ENCODE assay signal across 8 mouse cellular contexts in the genomic region with DNA sequence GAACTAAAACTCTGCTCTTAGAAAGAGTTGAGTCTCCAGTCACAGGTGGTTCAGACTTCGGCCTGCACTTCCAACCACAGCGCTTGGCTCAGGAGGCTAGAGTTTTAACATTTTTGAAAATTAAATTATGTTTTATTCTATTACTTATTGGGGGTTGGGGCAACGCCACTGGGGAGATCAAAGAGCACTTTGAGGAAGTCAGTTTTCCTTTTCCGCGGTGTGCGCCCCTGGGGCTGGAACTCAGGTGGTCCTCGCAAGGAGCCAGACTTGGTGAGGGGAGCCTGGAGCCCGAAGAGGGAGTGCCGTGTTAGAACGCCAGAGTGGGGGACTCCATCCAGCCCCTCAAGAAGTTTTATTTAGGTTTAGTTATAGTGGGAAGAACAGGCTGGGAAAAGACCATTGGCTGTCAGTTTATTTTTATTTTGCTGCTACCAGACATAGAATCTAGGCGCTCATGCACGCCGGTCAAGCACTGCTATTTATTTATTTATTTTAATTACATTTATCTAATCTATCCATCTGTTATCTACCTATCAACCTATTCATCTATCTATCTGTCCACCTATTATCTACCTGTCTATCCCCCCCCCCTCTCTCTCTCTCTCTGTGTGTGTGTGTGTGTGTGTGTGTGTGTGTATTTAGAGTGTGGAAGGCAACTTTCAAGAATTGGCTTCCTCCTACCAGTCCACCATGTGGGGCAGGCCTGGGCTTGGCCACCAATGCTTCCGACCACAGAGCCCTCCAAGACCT. TPM values are rescaled to one million over a fixed set of nuclear protein-coding genes. Genes with fewer than 3 reads are reported as not detected.
DNase-seq lines count a peak whose midpoint lies in the region; ATAC-seq and TF ChIP-seq lines count a peak whose summit lies in the region.

No protein-coding gene starts in this region.

- H3K4me2 ChIP-seq in kidney, postnatal 0 days (ENCODE audit: low read length): peak overlapping the region; percentile 87; the same call in 1 of the 2 replicates
- H3K4me2 ChIP-seq in embryonic facial prominence, embryonic 15.5 days (replicated peaks): peak overlapping the region; percentile 68
- H3K4me2 ChIP-seq in intestine, postnatal 0 days (replicated peaks; ENCODE audit: low read depth): peak overlapping the region; percentile 87
- H3K4me2 ChIP-seq in myocyte (ENCODE audit: low read depth): no peak overlapping the region

- DNase-seq in kidney, postnatal 0 days (ENCODE audit: low spot score): no peak
- no peak for DNase-seq in kidney, postnatal 25 days
- DNase-seq in frontal cortex, postnatal 10 days (ENCODE audit: low spot score in 2 of 2): no peak
- DNase-seq in retina, postnatal 1 day: no peak
- DNase-seq in gastrocnemius, postnatal 14 days: no peak

- TF ChIP-seq POLR2A in myocyte (IDR thresholded peaks at IDR 0.05; ENCODE audit: insufficient read length, low read depth): no peak

- no peaks in the 10 kb centered on the region for H3K4me1 ChIP-seq in kidney, postnatal 0 days (replicated peaks; ENCODE audit: insufficient read depth, low read length)
- H3K4me1 ChIP-seq in embryonic facial prominence, embryonic 15.5 days: peaks cover 15% of the 10 kb centered on the region
- H3K4me1 ChIP-seq in intestine, postnatal 0 days (replicated peaks; ENCODE audit: control insufficient read depth, insufficient read depth, low read length): peaks cover 5% of the 10 kb centered on the region; the same call in 1 of the 2 replicates

- intact Hi-C loops in gastrocnemius, postnatal 14 days (cut with DNase I; ENCODE audit: low total_unique reads): no loop called here

- no peak overlapping the region for H3K9ac ChIP-seq in kidney, postnatal 0 days (ENCODE audit: low read depth, low read length)
- no peak overlapping the region for H3K9ac ChIP-seq in embryonic facial prominence, embryonic 15.5 days
- no peak overlapping the region for H3K9ac ChIP-seq in intestine, postnatal 0 days (ENCODE audit: low read depth, low read length)

- no peak overlapping the region for H3K27ac ChIP-seq in kidney, postnatal 0 days
- no peak overlapping the region for H3K27ac ChIP-seq in embryonic facial prominence, embryonic 15.5 days (replicated peaks)
- H3K27ac ChIP-seq in intestine, postnatal 0 days (ENCODE audit: low read depth, low read length): 0 out of 2 replicates have a peak overlapping the region, but pooled peaks have one; percentile 84

- H3K9me3 ChIP-seq in kidney, postnatal 0 days (replicated peaks; ENCODE audit: low read length): no peaks in the 10 kb centered on the region
- H3K9me3 ChIP-seq in embryonic facial prominence, embryonic 15.5 days (replicated peaks): no peaks in the 10 kb centered on the region
- no peaks in the 10 kb centered on the region for H3K9me3 ChIP-seq in intestine, postnatal 0 days (ENCODE audit: control insufficient read depth)

- H3K4me3 ChIP-seq in kidney, postnatal 0 days (replicated peaks; ENCODE audit: low read depth, low read length): no peak overlapping the region
- H3K4me3 ChIP-seq in embryonic facial prominence, embryonic 15.5 days (replicated peaks): peak overlapping the region; percentile 63
- peak overlapping the region; percentile 61 for H3K4me3 ChIP-seq in intestine, postnatal 0 days (ENCODE audit: low read depth, low read length)
- peak overlapping the region; percentile 66 for H3K4me3 ChIP-seq in myocyte

- H3K36me3 ChIP-seq in kidney, postnatal 0 days (ENCODE audit: insufficient read depth, low read length): no peaks in the 10 kb centered on the region
- no peaks in the 10 kb centered on the region for H3K36me3 ChIP-seq in embryonic facial prominence, embryonic 15.5 days
- no peaks in the 10 kb centered on the region for H3K36me3 ChIP-seq in intestine, postnatal 0 days (ENCODE audit: control insufficient read depth, insufficient read depth)
- H3K36me3 ChIP-seq in myocyte (ENCODE audit: control insufficient read depth, insufficient read depth): no peaks in the 10 kb centered on the region

- 38% methylated on average over 14 of the region's 14 CpGs for WGBS in kidney, postnatal 0 days
- WGBS in embryonic facial prominence, embryonic 15.5 days: 25% methylated on average over 14 of the region's 14 CpGs
- WGBS in intestine, postnatal 0 days: 46% methylated on average over 14 of the region's 14 CpGs

- H3K79me2 ChIP-seq in myocyte (ENCODE audit: control insufficient read depth, insufficient read depth): no peaks in the 10 kb centered on the region

- no peak for ATAC-seq in kidney, postnatal 0 days (replicated peaks; ENCODE audit: low FRiP score, low read depth)
- ATAC-seq in embryonic facial prominence, embryonic 15.5 days (ENCODE audit: insufficient number of reproducible peaks, low FRiP score, low TSS enrichment, low read depth): no peak
- ATAC-seq in intestine, postnatal 0 days: no peak

- peak overlapping the region; percentile 31 for H3ac ChIP-seq in myocyte (ENCODE audit: control insufficient read depth, insufficient read length)

- H3K27me3 ChIP-seq in kidney, postnatal 0 days (ENCODE audit: insufficient read depth, low read length): no peaks in the 10 kb centered on the region
- H3K27me3 ChIP-seq in embryonic facial prominence, embryonic 15.5 days: no peaks in the 10 kb centered on the region
- no peaks in the 10 kb centered on the region for H3K27me3 ChIP-seq in intestine, postnatal 0 days (replicated peaks; ENCODE audit: control insufficient read depth, insufficient read depth, low read length)
- no peaks in the 10 kb centered on the region for H3K27me3 ChIP-seq in myocyte (ENCODE audit: control insufficient read depth, insufficient read depth, insufficient read length)

- no peak for TF ChIP-seq CTCF in kidney, postnatal 0 days (IDR thresholded peaks at IDR 0.05; ENCODE audit: low read depth)
- TF ChIP-seq CTCF in intestine, postnatal 0 days (IDR thresholded peaks at IDR 0.05; ENCODE audit: low read depth): no peak

TF ChIP-seq in myocyte, 11 proteins besides CTCF, POLR2A, EP300 and RAD21:
- TF ChIP-seq USF1 (IDR thresholded peaks at IDR 0.05; ENCODE audit: low read depth) (no peak), MAX (IDR thresholded peaks at IDR 0.05; ENCODE audit: low read depth) (no peak), CEBPB (IDR thresholded peaks at IDR 0.05; ENCODE audit: insufficient read depth, poor library complexity, severe bottlenecking) (no peak), MYOD1 (IDR thresholded peaks at IDR 0.05; ENCODE audit: control insufficient read depth in 1 of 3, insufficient read length in 2 of 3, low read depth in 2 of 3) (no peak), REST (IDR thresholded peaks at IDR 0.05; ENCODE audit: insufficient read depth, insufficient read length) (no peak), E2F4 (IDR thresholded peaks at IDR 0.05; ENCODE audit: insufficient read depth) (no peak), MYOG (IDR thresholded peaks at IDR 0.05; ENCODE audit: control insufficient read depth in 1 of 3, insufficient read depth in 1 of 3, insufficient read length in 2 of 3, low read depth in 2 of 3) (no peak), POLR2AphosphoS2 (IDR thresholded peaks at IDR 0.05; ENCODE audit: insufficient read length, low read depth) (no peak), TCF12 (IDR thresholded peaks at IDR 0.05; ENCODE audit: insufficient read depth, poor library complexity, severe bottlenecking) (no peak)

RNA-seq across cellular contexts. Expression of gene Elf2, which starts 19.3 kb away (rescaled TPM):
- polyA plus RNA-seq in kidney, postnatal 0 days (2015; fragmentation: Nextera tagmentation; extraction: Ambion mirVana): 56.2 and 60.3 TPM in 2 replicates
- 60.8 and 71.0 TPM in 2 replicates for polyA plus RNA-seq in embryonic facial prominence, embryonic 15.5 days (2015; fragmentation: Nextera tagmentation; extraction: Ambion mirVana)
- 38.6 and 40.7 TPM in 2 replicates for polyA plus RNA-seq in intestine, postnatal 0 days (2015; fragmentation: Nextera tagmentation; extraction: Ambion mirVana)
- polyA plus RNA-seq in myocyte (2012; fragmentation: generic; extraction: Trizol): 18.2 TPM
- 10 to 100 TPM; 43.5 to 43.6 TPM for total RNA-seq in gastrocnemius, postnatal 14 days (2021)

RNA-seq across cellular contexts. Expression of gene Mgarp, which starts 36.8 kb away (rescaled TPM):
- polyA plus RNA-seq in kidney, postnatal 0 days (2015; fragmentation: Nextera tagmentation; extraction: Ambion mirVana): 0.76 and 0.88 TPM in 2 replicates
- polyA plus RNA-seq in embryonic facial prominence, embryonic 15.5 days (2015; fragmentation: Nextera tagmentation; extraction: Ambion mirVana): 4.8 and 5.7 TPM in 2 replicates
- 0.41 and 0.59 TPM in 2 replicates for polyA plus RNA-seq in intestine, postnatal 0 days (2015; fragmentation: Nextera tagmentation; extraction: Ambion mirVana)
- 0.88 TPM for polyA plus RNA-seq in myocyte (2012; fragmentation: generic; extraction: Trizol)
- total RNA-seq in gastrocnemius, postnatal 14 days (2021): under 1 TPM; 0.24 to 0.29 TPM

RNA-seq across cellular contexts. Expression of gene Ndufc1, which starts 49.1 kb away (rescaled TPM):
- 1,354 and 1,434 TPM in 2 replicates for polyA plus RNA-seq in kidney, postnatal 0 days (2015; fragmentation: Nextera tagmentation; extraction: Ambion mirVana)
- polyA plus RNA-seq in embryonic facial prominence, embryonic 15.5 days (2015; fragmentation: Nextera tagmentation; extraction: Ambion mirVana): 613 and 635 TPM in 2 replicates
- polyA plus RNA-seq in intestine, postnatal 0 days (2015; fragmentation: Nextera tagmentation; extraction: Ambion mirVana): 1,384 and 1,395 TPM in 2 replicates
- 584 TPM for polyA plus RNA-seq in myocyte (2012; fragmentation: generic; extraction: Trizol)
- total RNA-seq in gastrocnemius, postnatal 14 days (2021): 1,000 to 10,000 TPM; 1,012 to 1,143 TPM

RNA-seq across cellular contexts. Expression of gene Naa15, which starts 55.2 kb away (rescaled TPM):
- polyA plus RNA-seq in kidney, postnatal 0 days (2015; fragmentation: Nextera tagmentation; extraction: Ambion mirVana): 26.5 and 26.6 TPM in 2 replicates
- polyA plus RNA-seq in embryonic facial prominence, embryonic 15.5 days (2015; fragmentation: Nextera tagmentation; extraction: Ambion mirVana): 40.6 and 41.4 TPM in 2 replicates
- polyA plus RNA-seq in intestine, postnatal 0 days (2015; fragmentation: Nextera tagmentation; extraction: Ambion mirVana): 14.4 and 16.3 TPM in 2 replicates
- polyA plus RNA-seq in myocyte (2012; fragmentation: generic; extraction: Trizol): 8.4 TPM
- 10 to 100 TPM; 37.9 to 55.4 TPM for total RNA-seq in gastrocnemius, postnatal 14 days (2021)
